Comparison of ENCODE assay signal across 18 mouse cellular contexts in the genomic region with DNA sequence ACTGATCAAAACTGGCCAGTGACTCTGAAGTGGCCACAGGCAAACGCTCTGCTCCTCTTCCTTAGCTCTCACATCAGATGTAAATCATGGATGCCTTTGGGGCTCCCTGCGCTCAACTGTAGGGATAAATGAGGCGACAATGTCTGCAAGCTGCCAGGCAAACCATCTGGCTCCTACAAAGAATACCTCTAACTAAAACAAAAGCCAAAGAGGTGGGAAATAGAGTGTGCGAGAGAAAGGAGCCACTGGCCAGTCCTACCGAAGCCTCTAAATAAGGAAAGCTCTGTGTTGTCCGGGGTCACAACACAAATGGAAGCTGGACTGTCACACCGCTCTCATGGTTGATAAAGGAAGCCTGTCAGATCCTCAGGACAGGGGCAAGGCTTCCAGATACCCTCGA. TPM values are rescaled to one million over a fixed set of nuclear protein-coding genes. Genes with fewer than 3 reads are reported as not detected.
DNase-seq lines count a peak whose midpoint lies in the region; ATAC-seq lines count a peak whose summit lies in the region.
"Had no signal": no experiment of that assay in that cellular context is flagged by ENCODE, and none has a peak within 500 bp of the region (broad histone marks: within the 10 kb centered on the region; RNA-seq: fewer than 3 reads in every experiment).

No protein-coding gene starts in this region.

- H3K4me3 ChIP-seq in forebrain, embryonic 12.5 days (replicated peaks) = no peak overlapping the region
- no peak overlapping the region for H3K4me3 ChIP-seq in forebrain, embryonic 11.5 days (ENCODE audit: low read depth, low read length)
- no peak overlapping the region for H3K4me3 ChIP-seq in neural tube, embryonic 11.5 days (ENCODE audit: low read depth, low read length)
- no peak overlapping the region for H3K4me3 ChIP-seq in hindbrain, embryonic 13.5 days
- no peak overlapping the region for H3K4me3 ChIP-seq in stomach, embryonic 16.5 days (replicated peaks; ENCODE audit: low read length)
- no peak overlapping the region for H3K4me3 ChIP-seq in kidney, embryonic 14.5 days (ENCODE audit: low read length)
- H3K4me3 ChIP-seq: erythroblast, embryonic 14.5 days; heart, embryonic 12.5 days; megakaryocyte, embryonic 14.5 days; myocyte had no signal

- H3K27ac ChIP-seq in forebrain, embryonic 12.5 days = peak overlapping the region; percentile 27
- H3K27ac ChIP-seq in forebrain, embryonic 11.5 days (ENCODE audit: low read depth, low read length) = no peak overlapping the region
- peak overlapping the region; percentile 69 for H3K27ac ChIP-seq in neural tube, embryonic 11.5 days (ENCODE audit: low read depth, low read length)
- H3K27ac ChIP-seq in hindbrain, embryonic 13.5 days = peak overlapping the region; percentile 83
- H3K27ac ChIP-seq in stomach, embryonic 16.5 days (ENCODE audit: low read length) = peak overlapping the region; percentile 65; the same call in 1 of the 2 replicates
- no peak overlapping the region for H3K27ac ChIP-seq in kidney, embryonic 14.5 days (ENCODE audit: low read depth, low read length)

- peaks cover 10% of the 10 kb centered on the region; the same call in 1 of the 2 replicates for H3K4me1 ChIP-seq in forebrain, embryonic 12.5 days
- no peaks in the 10 kb centered on the region for H3K4me1 ChIP-seq in forebrain, embryonic 11.5 days (replicated peaks; ENCODE audit: control insufficient read depth, insufficient read depth, low read length)
- peaks cover 8% of the 10 kb centered on the region; the same call in 1 of the 2 replicates for H3K4me1 ChIP-seq in neural tube, embryonic 11.5 days (ENCODE audit: control insufficient read depth, insufficient read depth, low read length)
- H3K4me1 ChIP-seq in hindbrain, embryonic 13.5 days (replicated peaks) = peaks cover 31% of the 10 kb centered on the region
- H3K4me1 ChIP-seq in stomach, embryonic 16.5 days (ENCODE audit: control insufficient read depth, insufficient read depth, low read length) = peaks cover 25% of the 10 kb centered on the region
- no peaks in the 10 kb centered on the region for H3K4me1 ChIP-seq in kidney, embryonic 14.5 days (ENCODE audit: control insufficient read depth, insufficient read depth, low read length)

- H3K9ac ChIP-seq in forebrain, embryonic 12.5 days = no peak overlapping the region
- no peak overlapping the region for H3K9ac ChIP-seq in forebrain, embryonic 11.5 days (ENCODE audit: low read length)
- no peak overlapping the region for H3K9ac ChIP-seq in neural tube, embryonic 11.5 days (ENCODE audit: low read length)
- H3K9ac ChIP-seq in hindbrain, embryonic 13.5 days = peak overlapping the region; percentile 43; the same call in 1 of the 2 replicates
- no peak overlapping the region for H3K9ac ChIP-seq in stomach, embryonic 16.5 days (ENCODE audit: low read length)
- H3K9ac ChIP-seq in kidney, embryonic 14.5 days (ENCODE audit: low read depth, low read length) = no peak overlapping the region
- H3K9ac ChIP-seq: heart, embryonic 12.5 days had no signal

- H3K27me3 ChIP-seq in forebrain, embryonic 12.5 days = no peaks in the 10 kb centered on the region
- H3K27me3 ChIP-seq in forebrain, embryonic 11.5 days (ENCODE audit: control insufficient read depth, insufficient read depth, low read length) = no peaks in the 10 kb centered on the region
- H3K27me3 ChIP-seq in neural tube, embryonic 11.5 days (ENCODE audit: control insufficient read depth, insufficient read depth, low read length) = no peaks in the 10 kb centered on the region
- H3K27me3 ChIP-seq in hindbrain, embryonic 13.5 days = no peaks in the 10 kb centered on the region
- H3K27me3 ChIP-seq in stomach, embryonic 16.5 days (ENCODE audit: control insufficient read depth, insufficient read depth, low read length) = no peaks in the 10 kb centered on the region
- H3K27me3 ChIP-seq in kidney, embryonic 14.5 days (ENCODE audit: control insufficient read depth, insufficient read depth, low read length) = no peaks in the 10 kb centered on the region
- H3K27me3 ChIP-seq: heart, embryonic 12.5 days; megakaryocyte, embryonic 14.5 days had no signal

- no peak overlapping the region for H3K4me2 ChIP-seq in forebrain, embryonic 12.5 days
- no peak overlapping the region for H3K4me2 ChIP-seq in forebrain, embryonic 11.5 days (ENCODE audit: low read depth, low read length, severe bottlenecking)
- no peak overlapping the region for H3K4me2 ChIP-seq in neural tube, embryonic 11.5 days (ENCODE audit: low read depth)
- H3K4me2 ChIP-seq in hindbrain, embryonic 13.5 days = no peak overlapping the region
- H3K4me2 ChIP-seq in stomach, embryonic 16.5 days (ENCODE audit: low read depth, low read length) = no peak overlapping the region
- H3K4me2 ChIP-seq in kidney, embryonic 14.5 days (replicated peaks; ENCODE audit: low read depth, low read length) = no peak overlapping the region
- H3K4me2 ChIP-seq: heart, embryonic 12.5 days had no signal

- no peak for DNase-seq in forebrain, embryonic 11.5 days (ENCODE audit: low spot score)
- no peak for DNase-seq in neural tube, embryonic 11.5 days (ENCODE audit: low spot score)
- no peak for DNase-seq in neural tube, embryonic 10.5 days (ENCODE audit: extremely low spot score, low spot score)
- DNase-seq in right cerebral cortex, postnatal 4 days = no peak
- DNase-seq: adrenal gland, postnatal 36 days; lung, adult 18-20 months; right cerebral cortex, postnatal 14 days; thymus, postnatal 4 days had no signal

- H3K9me3 ChIP-seq in forebrain, embryonic 12.5 days = no peaks in the 10 kb centered on the region
- no peaks in the 10 kb centered on the region for H3K9me3 ChIP-seq in forebrain, embryonic 11.5 days (ENCODE audit: control insufficient read depth, low read length)
- H3K9me3 ChIP-seq in neural tube, embryonic 11.5 days (ENCODE audit: control insufficient read depth, low read length) = no peaks in the 10 kb centered on the region
- no peaks in the 10 kb centered on the region for H3K9me3 ChIP-seq in hindbrain, embryonic 13.5 days
- no peaks in the 10 kb centered on the region for H3K9me3 ChIP-seq in stomach, embryonic 16.5 days (replicated peaks; ENCODE audit: control insufficient read depth, low read length)
- H3K9me3 ChIP-seq in kidney, embryonic 14.5 days (ENCODE audit: control insufficient read depth, low read length) = no peaks in the 10 kb centered on the region
- H3K9me3 ChIP-seq: G1E; heart, embryonic 12.5 days; megakaryocyte, embryonic 14.5 days had no signal

- H3K36me3 ChIP-seq in forebrain, embryonic 12.5 days (replicated peaks) = peaks cover 34% of the 10 kb centered on the region
- peaks cover 4% of the 10 kb centered on the region; the same call in 1 of the 2 replicates for H3K36me3 ChIP-seq in forebrain, embryonic 11.5 days (ENCODE audit: control insufficient read depth, insufficient read depth, low read length)
- no peaks in the 10 kb centered on the region for H3K36me3 ChIP-seq in neural tube, embryonic 11.5 days (ENCODE audit: control insufficient read depth, insufficient read depth, low read length)
- H3K36me3 ChIP-seq in hindbrain, embryonic 13.5 days = peaks cover 39% of the 10 kb centered on the region
- no peaks in the 10 kb centered on the region for H3K36me3 ChIP-seq in stomach, embryonic 16.5 days (ENCODE audit: control insufficient read depth, insufficient read depth, low read length)
- peaks cover 12% of the 10 kb centered on the region for H3K36me3 ChIP-seq in kidney, embryonic 14.5 days (ENCODE audit: control insufficient read depth, insufficient read depth, low read length)

- ATAC-seq in forebrain, embryonic 12.5 days (ENCODE audit: low FRiP score) = no peak
- ATAC-seq in forebrain, embryonic 11.5 days (replicated peaks; ENCODE audit: low FRiP score) = no peak
- ATAC-seq in neural tube, embryonic 11.5 days (ENCODE audit: insufficient read depth, low FRiP score, low TSS enrichment) = no peak
- no peak for ATAC-seq in hindbrain, embryonic 13.5 days (ENCODE audit: low FRiP score)
- no peak for ATAC-seq in stomach, embryonic 16.5 days (ENCODE audit: insufficient read depth, low FRiP score)
- no peak for ATAC-seq in kidney, embryonic 14.5 days (ENCODE audit: low FRiP score, low TSS enrichment)

- WGBS in forebrain, embryonic 12.5 days = 79% methylated on average over 8 of the region's 8 CpGs
- 79% methylated on average over 8 of the region's 8 CpGs for WGBS in forebrain, embryonic 11.5 days
- WGBS in neural tube, embryonic 11.5 days = 52% methylated on average over 8 of the region's 8 CpGs
- WGBS in hindbrain, embryonic 13.5 days = 53% methylated on average over 8 of the region's 8 CpGs
- WGBS in stomach, embryonic 16.5 days = 52% methylated on average over 8 of the region's 8 CpGs
- 54% methylated on average over 8 of the region's 8 CpGs for WGBS in kidney, embryonic 14.5 days

RNA-seq across cellular contexts. Expression of gene Fam83c, which starts 37.8 kb away (rescaled TPM):
- 0.50 and 0.68 TPM in 2 replicates for polyA plus RNA-seq in forebrain, embryonic 12.5 days (2016; fragmentation: Nextera tagmentation; extraction: Ambion mirVana)
- 0.23 and 0.39 TPM in 2 replicates for polyA plus RNA-seq in forebrain, embryonic 11.5 days (2014; fragmentation: Nextera tagmentation; extraction: Ambion mirVana)
- polyA plus RNA-seq in neural tube, embryonic 11.5 days (2014; fragmentation: Nextera tagmentation; extraction: Ambion mirVana) = 0.15 and 0.27 TPM in 2 replicates
- 0.60 and 0.63 TPM in 2 replicates for polyA plus RNA-seq in hindbrain, embryonic 13.5 days (2015; fragmentation: Nextera tagmentation; extraction: Ambion mirVana)
- 5.4 and 5.8 TPM in 2 replicates for polyA plus RNA-seq in stomach, embryonic 16.5 days (2015; fragmentation: Nextera tagmentation; extraction: Ambion mirVana)
- 0.07 TPM in 1 of 2 replicates, not detected in the other for polyA plus RNA-seq in kidney, embryonic 14.5 days (2014; fragmentation: Nextera tagmentation; extraction: Ambion mirVana)
- polyA plus RNA-seq: cortical plate, adult 2 months; erythroblast, embryonic 14.5 days; G1E; myocyte had no signal

RNA-seq across cellular contexts. Expression of gene Eif6, which starts 45.8 kb away (rescaled TPM):
- 159 and 160 TPM in 2 replicates for polyA plus RNA-seq in forebrain, embryonic 12.5 days (2016; fragmentation: Nextera tagmentation; extraction: Ambion mirVana)
- 164 and 198 TPM in 2 replicates for polyA plus RNA-seq in forebrain, embryonic 11.5 days (2014; fragmentation: Nextera tagmentation; extraction: Ambion mirVana)
- polyA plus RNA-seq in neural tube, embryonic 11.5 days (2014; fragmentation: Nextera tagmentation; extraction: Ambion mirVana) = 199 TPM in 2 replicates
- polyA plus RNA-seq in hindbrain, embryonic 13.5 days (2015; fragmentation: Nextera tagmentation; extraction: Ambion mirVana) = 148 and 152 TPM in 2 replicates
- 221 and 238 TPM in 2 replicates for polyA plus RNA-seq in stomach, embryonic 16.5 days (2015; fragmentation: Nextera tagmentation; extraction: Ambion mirVana)
- 187 and 202 TPM in 2 replicates for polyA plus RNA-seq in kidney, embryonic 14.5 days (2014; fragmentation: Nextera tagmentation; extraction: Ambion mirVana)

RNA-seq across cellular contexts. Expression of gene BC029722, which starts 53.3 kb away (rescaled TPM):
- polyA plus RNA-seq in forebrain, embryonic 12.5 days (2016; fragmentation: Nextera tagmentation; extraction: Ambion mirVana) = 12.0 and 13.4 TPM in 2 replicates
- 6.9 and 8.0 TPM in 2 replicates for polyA plus RNA-seq in forebrain, embryonic 11.5 days (2014; fragmentation: Nextera tagmentation; extraction: Ambion mirVana)
- polyA plus RNA-seq in neural tube, embryonic 11.5 days (2014; fragmentation: Nextera tagmentation; extraction: Ambion mirVana) = 11.1 and 12.2 TPM in 2 replicates
- 28.5 and 28.6 TPM in 2 replicates for polyA plus RNA-seq in hindbrain, embryonic 13.5 days (2015; fragmentation: Nextera tagmentation; extraction: Ambion mirVana)
- 22.1 and 25.7 TPM in 2 replicates for polyA plus RNA-seq in stomach, embryonic 16.5 days (2015; fragmentation: Nextera tagmentation; extraction: Ambion mirVana)
- polyA plus RNA-seq in kidney, embryonic 14.5 days (2014; fragmentation: Nextera tagmentation; extraction: Ambion mirVana) = 7.8 and 11.4 TPM in 2 replicates

RNA-seq across cellular contexts. Expression of gene Uqcc1, which starts 57.6 kb away (rescaled TPM):
- 67.3 and 72.9 TPM in 2 replicates for polyA plus RNA-seq in forebrain, embryonic 12.5 days (2016; fragmentation: Nextera tagmentation; extraction: Ambion mirVana)
- polyA plus RNA-seq in forebrain, embryonic 11.5 days (2014; fragmentation: Nextera tagmentation; extraction: Ambion mirVana) = 70.0 and 78.0 TPM in 2 replicates
- 84.7 and 88.6 TPM in 2 replicates for polyA plus RNA-seq in neural tube, embryonic 11.5 days (2014; fragmentation: Nextera tagmentation; extraction: Ambion mirVana)
- polyA plus RNA-seq in hindbrain, embryonic 13.5 days (2015; fragmentation: Nextera tagmentation; extraction: Ambion mirVana) = 57.6 and 59.6 TPM in 2 replicates
- 66.5 and 67.1 TPM in 2 replicates for polyA plus RNA-seq in stomach, embryonic 16.5 days (2015; fragmentation: Nextera tagmentation; extraction: Ambion mirVana)
- 56.3 and 66.3 TPM in 2 replicates for polyA plus RNA-seq in kidney, embryonic 14.5 days (2014; fragmentation: Nextera tagmentation; extraction: Ambion mirVana)

Comparison
In these comparisons a context has a peak if more than half of its experiments do, and no peak if none do; other contexts are left out.
1. H3K27ac ChIP-seq: peak in forebrain, embryonic 12.5 days (single experiment), neural tube, embryonic 11.5 days (single experiment), hindbrain, embryonic 13.5 days (single experiment) and stomach, embryonic 16.5 days (single experiment); none in forebrain, embryonic 11.5 days (single experiment) and kidney, embryonic 14.5 days (single experiment).